Mouse (Mus musculus) myocyte (in vitro differentiated cells): ENCODE data around the gene Nanos3.

Source experiments
- CEBPB ChIP-seq: IDR thresholded peaks from 2 replicates; pipeline ENCODE4 v1.6.1; 2011; ENCODE audit warnings: mild to moderate bottlenecking, moderate library complexity; ENCODE audit not compliant: poor library complexity, insufficient read depth, severe bottlenecking
- E2F4 ChIP-seq: IDR thresholded peaks from one replicate; pipeline ENCODE4 v1.6.1; 2011; ENCODE audit warnings: mild to moderate bottlenecking, control low read depth, moderate library complexity; ENCODE audit not compliant: insufficient read depth
- MAX ChIP-seq: IDR thresholded peaks from one replicate; pipeline ENCODE4 v1.6.1; 2011; ENCODE audit warnings: low read depth, mild to moderate bottlenecking, control low read depth
- MYOG ChIP-seq, 3 experiments: IDR thresholded peaks; one replicate each; pipeline ENCODE4 v1.6.1; 2011; ENCODE audit warnings: control low read depth in 2 of 3, low read depth in 2 of 3, mild to moderate bottlenecking in 2 of 3; ENCODE audit not compliant: insufficient read length in 2 of 3, control insufficient read depth in 1 of 3, insufficient read depth in 1 of 3
- POLR2A ChIP-seq: IDR thresholded peaks from one replicate; pipeline ENCODE4 v1.6.1; 2011; ENCODE audit warnings: low read depth, mild to moderate bottlenecking, control low read depth, moderate library complexity; ENCODE audit not compliant: insufficient read length
- POLR2AphosphoS2 ChIP-seq: IDR thresholded peaks from one replicate; pipeline ENCODE4 v1.6.1; 2011; ENCODE audit warnings: low read depth, control low read depth; ENCODE audit not compliant: insufficient read length
- REST ChIP-seq: IDR thresholded peaks from one replicate; pipeline ENCODE4 v1.6.1; 2011; ENCODE audit warnings: mild to moderate bottlenecking, control low read depth, moderate library complexity; ENCODE audit not compliant: insufficient read depth, insufficient read length
- TCF12 ChIP-seq: IDR thresholded peaks from one replicate; pipeline ENCODE4 v1.6.1; 2011; ENCODE audit warnings: mild to moderate bottlenecking, control low read depth; ENCODE audit not compliant: poor library complexity, insufficient read depth, severe bottlenecking
- USF1 ChIP-seq: IDR thresholded peaks from one replicate; pipeline ENCODE4 v1.6.1; 2011; ENCODE audit warnings: low read depth, mild to moderate bottlenecking, control low read depth, moderate library complexity

DNA sequence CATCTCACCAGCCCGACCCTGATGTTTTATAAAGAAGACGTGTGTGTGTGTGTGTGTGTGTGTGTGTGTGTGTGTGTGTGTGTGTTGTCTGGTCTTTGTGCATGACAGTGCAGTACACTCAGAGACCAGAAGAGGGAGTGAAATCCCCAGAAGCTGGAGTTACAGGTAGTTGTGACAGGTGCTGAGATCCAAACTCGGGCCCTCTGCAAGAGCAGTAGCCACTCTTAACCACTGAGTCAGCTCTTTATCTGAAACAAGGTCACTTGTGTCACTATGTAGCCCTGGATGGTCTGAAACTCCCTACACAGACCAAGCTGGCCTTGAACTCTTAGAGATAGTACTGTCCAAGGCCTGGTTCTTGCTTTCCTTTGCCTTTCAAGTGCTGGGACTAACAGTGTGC is 21.6 kb upstream of the Nanos3 start:
- no peak for TF ChIP-seq USF1
- no peak for TF ChIP-seq POLR2A
- TF ChIP-seq POLR2AphosphoS2: no peak
- no peak for TF ChIP-seq E2F4
- no peak for TF ChIP-seq MYOG (IDR thresholded peaks at IDR 0.05; ENCODE audit: control insufficient read depth in 1 of 3, insufficient read depth in 1 of 3, insufficient read length in 2 of 3, low read depth in 2 of 3)
- no peak for TF ChIP-seq CEBPB
- no peak for TF ChIP-seq MAX
- no peak for TF ChIP-seq TCF12
- no peak for TF ChIP-seq REST
